Mouse (Mus musculus): ENCODE measurements around the gene Evl.
A peak's percentile ranks its signal among the peaks of the same experiment; 100 is the strongest.

Evl gene

DNA sequence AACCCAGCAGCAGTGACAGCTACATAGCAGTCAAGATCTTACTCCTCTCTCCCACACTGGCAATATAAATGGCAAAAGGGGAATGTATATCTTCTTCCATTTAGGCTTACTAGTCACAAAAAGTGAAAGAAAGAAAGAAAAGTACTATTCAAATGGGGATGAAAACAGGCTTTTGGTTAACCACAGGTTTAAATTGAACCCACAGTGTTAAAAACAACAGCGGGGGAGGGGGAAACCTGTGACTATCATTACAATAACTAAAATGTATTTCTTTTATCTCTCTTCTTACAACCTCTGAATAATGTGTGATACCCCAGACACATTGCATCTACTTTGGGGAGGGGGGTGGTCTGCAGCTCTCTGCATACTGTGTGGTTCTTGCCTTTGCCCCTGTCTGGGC is 91.7 kb downstream of the Evl start:
- no peak for DNase-seq (ENCODE audit: low read depth in 1 of 2, low spot score in 2 of 2)

DNA sequence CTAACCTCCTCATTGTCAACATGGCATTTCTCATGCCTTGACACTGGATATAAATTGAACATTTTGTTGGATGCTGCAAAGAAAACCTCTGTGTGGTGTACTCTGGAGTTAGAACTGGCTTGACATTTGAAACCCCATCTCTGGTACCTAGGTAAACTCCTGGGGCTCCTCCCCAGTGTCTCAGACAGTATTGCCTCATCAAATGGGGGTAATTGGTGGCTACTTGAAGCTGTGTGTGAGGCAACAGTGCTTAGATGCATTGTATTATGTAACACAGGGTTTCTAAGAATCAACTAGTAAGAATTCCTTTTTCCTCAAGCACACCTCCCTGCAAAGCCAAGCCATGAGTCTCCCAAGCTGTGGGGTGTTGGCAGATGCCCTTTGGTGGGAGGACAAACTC is 93.3 kb downstream of the Evl start:
- DNase-seq (ENCODE audit: low read depth in 1 of 2, low spot score in 2 of 2): no peak

DNA sequence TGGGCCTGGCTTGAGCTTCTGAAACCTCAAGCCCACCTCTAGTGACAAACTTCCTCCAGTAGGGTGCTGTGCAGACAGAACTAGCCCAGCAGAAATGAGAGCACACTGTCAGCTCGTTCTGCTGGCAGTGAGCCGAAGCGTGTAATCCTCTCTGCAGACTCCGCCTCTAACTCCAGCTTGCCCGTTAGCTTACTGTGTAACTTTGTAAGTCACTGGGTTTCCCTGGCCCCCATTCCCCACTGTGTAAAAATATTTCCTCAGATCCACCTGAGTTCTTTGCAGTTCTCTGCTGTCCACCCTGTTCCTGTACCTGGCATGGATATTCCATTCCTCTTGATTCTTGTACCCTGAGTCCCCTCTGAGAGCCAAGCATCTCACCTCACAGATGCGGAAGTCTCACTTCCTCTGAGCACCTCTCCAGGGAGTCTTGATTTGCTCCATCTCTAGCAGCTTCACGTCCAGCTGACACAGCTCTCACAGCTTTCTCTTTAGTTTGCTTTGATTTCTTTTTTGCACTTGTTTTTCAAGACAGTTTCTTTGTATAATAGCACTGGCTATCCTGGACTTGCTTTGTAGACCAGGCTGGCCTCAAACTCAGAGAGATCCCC is 96.6 kb downstream of the Evl start:
- DNase-seq (ENCODE audit: low read depth in 1 of 2, low spot score in 2 of 2): no peak

DNA sequence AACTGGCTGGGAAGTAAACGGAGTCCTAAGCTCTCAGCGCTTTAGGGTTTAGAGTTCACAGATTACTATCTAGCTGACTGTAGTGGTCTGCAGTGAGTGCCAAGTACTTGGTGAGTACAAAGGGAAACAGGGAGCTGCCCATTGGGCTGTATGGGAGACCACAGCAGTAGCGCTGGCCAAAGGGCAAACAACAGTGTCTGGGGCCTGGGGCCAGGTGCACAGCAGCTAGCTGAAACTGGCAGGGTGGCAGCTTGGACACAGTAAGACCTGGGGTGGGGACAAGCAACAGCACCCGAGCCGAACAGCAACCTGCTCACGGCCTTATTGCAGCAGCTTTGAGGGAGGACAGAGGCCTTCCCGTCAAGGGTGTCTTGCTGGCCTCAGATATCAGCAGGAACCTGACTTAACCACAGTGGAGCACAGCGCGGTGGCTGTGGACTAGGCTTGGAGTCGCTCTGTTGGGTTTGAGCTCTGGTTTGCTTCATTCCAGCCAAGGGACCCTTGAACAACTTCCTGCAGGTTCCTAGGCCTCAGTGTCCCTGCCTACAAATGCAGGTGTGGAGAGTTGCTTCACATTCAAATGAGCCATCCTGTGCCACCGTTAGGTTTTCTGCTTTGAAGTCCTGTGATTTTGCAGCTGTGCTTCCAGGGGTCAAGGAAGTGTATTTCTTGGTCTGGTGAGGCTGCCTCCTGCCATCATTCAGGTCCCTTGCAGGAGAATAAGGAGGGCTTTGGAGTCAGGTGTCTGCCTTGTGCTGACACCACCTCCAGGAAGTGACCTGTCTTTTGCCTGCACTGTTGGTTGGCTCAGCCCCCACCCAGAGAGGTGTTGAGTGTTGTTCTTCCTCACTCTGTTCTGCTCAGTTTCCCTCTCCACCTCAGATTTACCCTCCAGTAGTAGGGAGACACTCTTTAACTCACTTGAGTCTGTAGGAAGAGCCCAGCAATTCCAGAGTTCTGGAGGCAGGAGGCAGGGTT is 99.1 kb downstream of the Evl start:
- DNase-seq (ENCODE audit: low read depth in 1 of 2, low spot score in 2 of 2): no peak

DNA sequence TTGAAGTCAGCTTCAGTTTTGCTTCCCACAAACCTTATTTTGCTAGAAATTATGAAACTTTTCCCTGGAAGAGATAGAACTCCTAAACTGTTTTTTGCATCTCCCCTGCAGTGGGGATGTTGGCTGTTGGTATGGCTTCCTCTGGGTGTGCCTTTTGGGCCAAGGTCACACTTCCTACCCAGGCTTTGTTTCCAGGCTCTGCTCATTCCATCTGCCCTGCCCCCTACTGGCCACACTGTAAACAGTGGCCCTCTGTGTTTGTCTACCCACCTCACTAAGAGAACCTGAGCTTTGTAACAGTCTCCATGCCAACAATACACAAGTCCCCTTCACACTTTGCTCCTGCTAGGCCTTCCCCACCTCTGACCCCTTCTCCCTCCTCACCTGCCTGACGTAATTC is 102.8 kb downstream of the Evl start:
- DNase-seq (ENCODE audit: low read depth in 1 of 2, low spot score in 2 of 2): peak in 1 of 2 experiments; percentile 29

DNA sequence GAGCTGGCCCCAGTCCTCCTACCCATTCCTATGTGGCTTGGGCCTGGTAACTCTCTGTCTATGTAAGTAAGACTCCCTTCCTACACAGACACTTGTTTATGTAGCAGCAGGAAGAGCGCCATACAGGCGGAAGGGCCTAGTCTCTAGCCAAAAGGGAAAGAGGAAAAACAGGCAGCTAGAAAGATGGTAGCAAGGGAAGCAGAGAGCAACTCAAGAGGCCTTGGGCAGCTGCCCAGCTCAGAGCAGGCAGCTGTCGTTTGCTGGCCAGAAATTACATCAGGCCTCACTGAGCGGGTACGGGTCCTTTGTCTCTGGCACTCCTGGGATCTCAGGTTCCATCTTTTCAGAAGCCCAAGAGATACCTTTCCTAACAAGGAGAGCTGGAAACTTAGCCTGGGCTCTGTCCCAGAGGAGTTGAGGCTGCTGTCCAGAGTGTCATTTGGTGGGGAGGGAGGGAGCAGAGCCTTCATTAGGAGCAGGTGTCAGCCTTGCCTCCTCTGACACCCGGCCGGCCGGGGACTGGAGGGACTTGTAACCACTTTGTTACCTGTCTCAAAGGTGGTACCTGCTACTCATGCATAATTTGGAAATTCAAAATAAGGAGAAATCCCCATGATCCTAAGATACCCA is 114.2 kb downstream of the Evl start:
- no peak for DNase-seq (ENCODE audit: low read depth in 1 of 2, low spot score in 2 of 2)

DNA sequence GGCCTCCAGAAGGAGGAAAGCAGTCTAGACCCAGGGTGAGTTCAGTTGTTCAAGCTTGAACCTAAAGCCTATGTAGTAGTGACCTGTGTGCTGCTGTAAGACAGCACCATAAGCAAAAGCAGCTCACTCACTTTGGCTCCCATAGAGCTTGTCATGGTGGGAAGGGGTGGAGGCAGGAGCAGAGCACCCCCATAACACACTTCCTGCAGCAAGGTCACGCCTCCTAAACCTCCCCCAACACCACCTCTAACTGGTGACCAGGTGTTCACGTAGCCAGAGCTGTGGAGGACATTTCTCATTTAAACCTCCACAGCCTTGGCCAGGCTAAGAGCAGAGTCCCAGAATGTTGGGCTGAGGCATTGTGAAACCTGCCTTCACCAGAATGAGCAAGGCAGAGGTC is 117.0 kb downstream of the Evl start:
- no peak for DNase-seq (ENCODE audit: low read depth in 1 of 2, low spot score in 2 of 2)

DNA sequence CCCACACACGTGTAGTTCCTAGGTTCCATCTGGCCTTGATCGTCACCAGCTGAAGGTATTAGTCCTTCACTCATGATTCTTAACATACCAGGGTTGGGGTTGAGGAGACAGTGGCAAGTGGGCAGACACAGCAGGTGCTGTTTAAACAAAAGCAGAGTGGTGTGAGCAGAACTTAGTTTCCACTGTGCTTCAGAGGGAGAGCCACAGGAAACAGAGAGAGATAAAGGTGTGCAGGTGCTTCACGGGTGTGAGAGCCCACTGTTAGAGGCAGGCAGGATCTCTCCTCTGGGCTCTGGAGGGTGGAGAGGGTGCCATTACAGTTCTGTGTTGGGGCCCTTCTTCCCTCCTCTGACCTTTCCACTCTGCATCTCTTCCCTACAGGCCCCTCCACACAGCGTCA is 118.4 kb downstream of the Evl start:
- no peak for DNase-seq (ENCODE audit: low read depth in 1 of 2, low spot score in 2 of 2)

DNA sequence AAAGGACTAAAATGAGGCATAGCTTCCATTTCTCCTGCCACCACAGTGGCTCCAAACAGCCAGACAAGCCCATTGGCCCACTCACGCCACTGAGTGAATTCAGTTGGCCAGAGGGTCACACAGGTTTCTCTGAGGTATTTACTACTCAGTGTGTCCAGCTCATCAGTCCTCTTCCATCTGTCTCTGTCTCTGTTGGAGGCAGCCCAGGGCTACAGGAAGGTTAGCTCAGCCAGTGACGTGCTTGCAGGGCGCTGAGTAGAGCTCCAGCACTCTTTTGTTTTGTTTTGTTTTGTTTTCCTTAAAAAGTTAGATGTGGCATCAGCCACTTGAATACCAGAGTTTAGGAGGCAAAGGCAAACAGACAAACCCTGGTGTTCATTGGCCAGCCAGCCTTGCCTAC is 119.0 kb downstream of the Evl start:
- DNase-seq (ENCODE audit: low read depth in 1 of 2, low spot score in 2 of 2): no peak

DNA sequence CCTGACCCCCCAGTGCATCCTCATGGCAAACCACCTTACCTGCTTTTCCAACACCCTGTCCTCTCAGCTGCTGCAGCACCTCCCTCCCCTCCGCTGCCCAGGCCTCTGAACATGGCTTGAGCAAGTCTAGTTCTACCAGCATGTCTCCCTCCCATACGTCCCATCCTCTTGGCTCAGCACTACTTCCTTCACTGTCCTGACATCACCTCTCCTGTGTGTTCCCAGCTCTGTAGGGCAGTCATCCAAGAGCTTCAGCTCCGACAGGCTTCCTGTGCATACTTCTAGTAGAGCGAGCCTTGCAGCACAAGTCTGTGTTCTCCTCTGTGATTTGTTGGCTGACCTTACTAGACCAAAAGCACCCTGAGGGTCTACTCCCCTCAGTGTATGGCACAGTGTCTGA is 120.0 kb downstream of the Evl start:
- DNase-seq (ENCODE audit: low read depth in 1 of 2, low spot score in 2 of 2): no peak

DNA sequence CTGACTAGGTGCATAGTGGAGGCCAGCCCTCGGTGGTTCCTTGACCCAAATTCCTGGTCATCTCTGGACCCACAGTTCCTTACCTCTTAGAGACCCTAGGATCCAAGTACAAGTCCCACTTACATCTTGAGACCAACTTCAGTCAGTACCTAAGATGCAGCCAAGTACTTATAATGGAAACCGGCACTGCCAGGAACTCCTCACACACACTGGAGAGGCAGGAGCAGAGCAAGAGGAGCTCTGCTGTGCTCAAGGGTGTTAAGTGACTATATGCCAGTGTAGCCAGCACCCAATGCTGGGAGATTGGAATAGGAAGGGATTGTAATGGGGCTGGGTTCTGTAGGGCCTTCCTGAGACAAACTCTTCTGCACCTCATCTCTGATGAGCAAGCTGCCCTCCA is 120.4 kb downstream of the Evl start:
- DNase-seq (ENCODE audit: low read depth in 1 of 2, low spot score in 2 of 2): no peak

DNA sequence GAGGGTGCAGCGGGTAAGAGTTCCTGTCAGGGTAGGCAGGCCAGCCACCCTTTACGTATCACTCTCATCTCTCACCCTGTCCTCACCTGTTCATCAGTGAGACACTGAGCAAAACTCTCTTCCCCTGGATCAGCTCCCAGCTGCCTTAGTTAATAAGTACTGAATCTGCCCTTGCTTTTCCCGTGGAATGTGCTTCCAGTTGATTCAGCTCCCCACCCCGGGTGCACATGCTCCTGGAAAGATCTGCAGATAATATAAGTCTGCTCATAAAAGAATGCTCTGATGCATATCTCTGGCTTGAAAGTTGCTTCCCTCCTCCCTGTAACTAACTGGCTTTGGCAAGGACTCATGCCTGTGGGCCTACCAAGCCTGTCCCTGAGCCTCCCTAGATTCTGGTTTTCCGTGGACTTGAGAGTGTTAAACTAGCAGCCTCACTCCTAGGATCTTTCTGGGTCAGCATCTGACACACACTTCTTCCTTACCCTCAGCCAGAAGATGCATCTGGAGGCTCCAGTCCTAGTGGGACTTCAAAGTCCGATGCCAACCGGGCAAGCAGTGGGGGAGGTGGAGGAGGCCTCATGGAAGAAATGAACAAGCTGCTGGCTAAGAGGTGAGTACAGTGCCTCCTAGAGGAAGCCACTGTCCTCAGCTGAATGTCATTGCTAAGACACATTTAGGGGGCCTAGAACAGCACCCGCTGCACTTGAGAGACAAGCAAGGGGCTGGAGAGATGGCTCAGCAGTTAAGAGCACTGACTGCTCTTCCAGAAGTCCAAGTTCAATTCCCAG is 121.3 kb downstream of the Evl start:
- no peak for DNase-seq (ENCODE audit: low read depth in 1 of 2, low spot score in 2 of 2)

DNA sequence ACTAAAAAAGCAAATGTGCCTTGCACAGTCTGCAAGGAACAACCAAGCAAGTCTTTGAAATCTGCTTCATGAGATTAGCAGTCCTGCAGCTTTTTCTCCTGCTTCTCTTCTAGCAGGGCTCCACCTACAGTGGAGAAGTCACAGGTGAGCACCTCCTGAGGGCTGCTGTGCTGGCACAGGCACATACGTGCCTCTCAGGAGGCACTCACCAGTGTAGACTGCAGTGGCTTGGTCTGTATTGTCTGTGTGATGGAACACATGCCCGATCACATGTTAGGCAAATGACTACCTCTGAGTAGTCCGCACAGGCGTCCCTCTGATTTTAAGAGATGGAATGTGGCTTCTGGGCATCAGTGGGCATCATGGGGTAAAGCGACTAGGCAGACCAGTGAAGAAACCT is 122.6 kb downstream of the Evl start:
- no peak for DNase-seq (ENCODE audit: low read depth in 1 of 2, low spot score in 2 of 2)

DNA sequence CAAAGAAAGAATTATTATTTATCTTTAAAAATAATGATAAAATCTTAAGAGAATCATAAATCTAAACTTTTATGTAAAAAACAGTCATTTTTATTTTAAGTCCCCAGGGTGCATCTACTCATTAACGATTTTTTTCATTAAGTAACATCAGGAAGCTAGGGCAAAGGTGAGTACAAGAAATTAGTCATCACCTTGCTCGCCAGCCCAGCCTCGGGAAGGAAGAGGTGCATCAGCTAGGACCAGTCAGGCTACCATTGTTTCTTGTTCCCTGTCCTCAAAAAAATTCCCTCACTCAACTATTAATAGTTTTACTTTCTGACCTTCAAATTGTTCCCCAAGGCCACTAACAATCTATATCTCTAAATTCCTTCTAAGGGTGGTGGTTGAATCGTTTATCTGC is 123.8 kb downstream of the Evl start:
- DNase-seq (ENCODE audit: low read depth in 1 of 2, low spot score in 2 of 2): no peak

DNA sequence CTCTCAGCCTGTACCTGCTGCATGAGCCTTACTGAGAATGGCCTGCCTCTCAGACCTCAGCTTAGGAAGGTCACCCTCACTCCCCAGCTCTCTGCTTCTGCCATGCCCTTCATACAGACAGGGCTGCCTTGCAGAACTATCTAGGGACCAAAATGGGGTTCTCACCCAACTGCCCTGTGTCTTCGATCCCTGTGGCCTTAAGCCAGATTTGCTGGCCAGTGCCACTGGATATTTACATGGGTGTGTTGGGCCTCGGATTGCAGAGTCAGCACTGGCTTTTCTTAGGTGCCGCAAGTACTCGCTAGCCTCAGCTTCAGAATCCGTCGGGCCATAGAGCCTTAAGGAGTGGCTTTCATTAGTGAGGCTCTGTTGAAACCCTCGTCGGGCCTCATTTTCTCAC is 126.3 kb downstream of the Evl start:
- DNase-seq (ENCODE audit: low read depth in 1 of 2, low spot score in 2 of 2): no peak

DNA sequence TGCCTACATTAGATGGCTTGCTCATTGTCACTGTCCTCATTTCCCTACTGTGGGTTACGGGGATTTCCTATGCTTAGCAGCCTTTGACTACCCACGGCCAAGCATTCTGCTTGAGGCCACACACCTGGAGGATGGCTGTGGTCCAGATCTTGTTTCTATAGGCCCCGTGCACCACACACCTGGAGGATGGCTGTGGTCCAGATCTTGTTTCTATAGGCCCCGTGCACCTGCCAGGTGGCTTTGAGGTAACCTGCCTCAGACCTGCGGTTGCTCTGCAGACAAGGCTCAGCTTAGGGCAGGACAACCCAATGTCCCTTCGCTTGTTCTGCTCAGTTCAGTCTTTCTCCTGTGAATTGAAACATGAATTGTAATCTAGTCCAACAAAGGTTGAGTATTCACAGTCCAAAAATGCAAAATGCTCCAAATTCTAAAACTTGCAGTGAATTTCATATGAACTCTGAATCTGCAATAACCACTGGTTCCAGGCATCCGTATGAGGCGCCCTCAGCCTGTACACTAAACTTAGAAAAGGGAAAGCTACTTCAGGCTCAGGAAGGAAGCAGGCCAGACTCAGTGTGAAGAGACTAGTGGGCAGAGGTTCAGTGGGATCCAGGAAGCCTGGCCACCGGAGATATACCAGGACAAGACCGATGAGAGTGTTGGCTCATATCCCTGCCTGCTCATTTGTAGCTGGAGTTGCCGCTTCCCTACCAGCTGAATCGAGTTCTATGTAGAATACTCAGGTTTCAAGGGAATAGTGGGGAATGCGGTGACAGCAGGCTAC is 127.9 kb downstream of the Evl start:
- DNase-seq (ENCODE audit: low read depth in 1 of 2, low spot score in 2 of 2): no peak

DNA sequence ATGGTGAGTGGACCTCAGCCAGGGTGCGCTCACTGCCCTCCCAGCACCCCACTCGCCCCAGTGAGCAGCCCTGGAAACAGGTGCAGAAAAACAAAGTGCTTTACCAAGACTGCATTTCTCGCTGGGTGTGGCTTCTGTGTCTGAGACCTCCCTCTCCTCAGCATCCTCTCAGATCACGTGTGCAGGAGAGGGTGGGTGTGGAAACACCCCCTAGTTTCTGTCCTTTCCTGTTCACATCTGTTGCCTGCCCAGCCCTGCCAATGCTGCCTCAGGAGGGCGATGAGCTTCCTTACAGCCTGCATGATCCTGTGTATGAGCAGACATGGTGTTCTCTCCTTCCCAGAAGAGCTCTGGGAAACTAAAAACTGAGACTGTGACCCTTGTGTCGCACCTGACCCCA is 131.9 kb downstream of the Evl start:
- DNase-seq (ENCODE audit: low read depth in 1 of 2, low spot score in 2 of 2): no peak

DNA sequence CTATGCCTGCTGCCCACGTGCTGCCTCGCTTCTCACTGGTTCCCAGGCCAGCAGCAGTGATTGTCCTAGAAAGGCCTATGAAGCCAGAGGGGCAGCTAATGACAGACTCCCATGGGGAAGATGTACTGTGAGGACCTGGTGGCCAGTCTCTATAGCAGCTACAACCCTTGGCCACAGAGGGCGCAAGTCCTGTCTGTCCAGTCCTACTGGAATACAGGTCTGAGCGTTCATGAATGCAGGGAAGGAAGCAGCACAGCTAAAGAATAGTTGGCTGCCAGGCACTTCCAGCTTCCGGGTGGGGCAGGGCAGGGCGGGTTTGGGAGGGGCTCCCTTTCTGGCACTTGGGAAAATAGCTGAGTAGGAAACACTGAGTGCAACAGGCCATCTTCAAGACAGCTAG is 132.4 kb downstream of the Evl start:
- no peak for DNase-seq (ENCODE audit: low read depth in 1 of 2, low spot score in 2 of 2)

DNA sequence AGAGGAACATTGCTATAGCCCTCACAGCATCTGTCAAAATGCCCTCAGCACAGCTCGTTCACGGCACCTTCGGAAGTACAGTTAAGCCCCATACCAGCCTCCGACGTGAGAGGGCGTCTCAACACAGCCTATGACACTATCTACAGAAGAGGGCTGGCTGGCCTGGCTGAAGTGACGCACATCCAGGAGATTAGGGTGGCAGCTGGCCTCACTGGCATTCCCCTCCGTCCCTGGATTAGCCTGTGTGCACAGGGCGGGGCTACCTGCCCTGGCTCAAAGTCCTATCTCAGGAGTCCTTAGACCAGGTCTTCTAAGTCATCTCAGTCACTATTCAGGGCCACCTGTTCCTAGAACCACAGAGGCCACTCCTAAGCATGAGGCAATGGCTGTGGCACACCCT is 134.6 kb downstream of the Evl start:
- DNase-seq (ENCODE audit: low read depth in 1 of 2, low spot score in 2 of 2): no peak

DNA sequence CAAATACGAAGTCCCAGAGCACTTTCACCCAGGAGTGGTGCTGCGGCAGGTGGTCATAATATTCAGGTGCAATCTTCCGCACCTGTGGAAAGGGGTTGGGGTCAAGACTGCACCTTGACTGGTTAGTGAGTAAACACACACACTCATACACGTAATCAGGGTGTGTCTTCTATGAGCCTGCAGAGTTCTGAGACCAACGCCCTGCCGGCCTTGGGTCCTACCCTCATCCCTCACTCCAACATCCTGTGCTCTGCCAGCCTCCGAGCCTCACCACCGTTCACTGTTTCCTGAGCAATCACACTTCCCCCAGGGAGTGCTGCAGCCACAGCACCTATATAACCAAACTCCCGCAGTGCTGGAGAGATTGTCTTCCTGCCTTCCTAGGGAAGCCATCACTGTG is 136.0 kb downstream of the Evl start:
- no peak for DNase-seq (ENCODE audit: low read depth in 1 of 2, low spot score in 2 of 2)

DNA sequence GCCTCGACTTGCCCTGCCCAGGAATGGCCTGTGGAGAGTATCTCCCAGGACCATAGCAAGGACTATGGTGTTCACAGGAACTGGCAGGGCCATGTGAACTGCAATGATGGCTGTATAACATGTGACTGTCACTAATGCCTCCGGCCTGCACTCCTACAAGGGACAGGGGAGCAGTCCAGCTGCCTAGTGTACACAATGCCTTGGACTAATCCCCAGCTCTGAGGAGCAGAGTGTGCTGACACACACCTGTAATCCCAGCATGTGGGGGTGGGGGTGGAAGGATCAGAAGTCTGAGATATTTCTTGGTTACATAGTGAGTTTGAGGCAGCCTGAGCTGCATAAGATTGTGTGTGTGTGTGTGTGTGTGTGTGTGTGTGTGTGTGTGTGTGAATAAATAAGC is 139.1 kb downstream of the Evl start:
- no peak for DNase-seq (ENCODE audit: low read depth in 1 of 2, low spot score in 2 of 2)

Data from monocyte, adult 2 months (primary cell).